Mouse (Mus musculus): ENCODE measurements around the gene Dpp6. TPM values are rescaled to one million over a fixed set of nuclear protein-coding genes. Genes with fewer than 3 reads are reported as not detected.

Dpp6 gene
- polyA plus RNA-seq, 1 experiment from 2014 or later, result 3.7 TPM

- no peaks in the 10 kb centered on the region for H3K36me3 ChIP-seq
- no peaks in the 10 kb centered on the region for H3K27me3 ChIP-seq
- 83% methylated on average over 3 of the region's 3 CpGs for WGBS
- H3K27ac ChIP-seq, result no peak overlapping the region
- no peak for ATAC-seq (ENCODE audit: low FRiP score, low read depth)
- no peak overlapping the region for H3K9ac ChIP-seq
- H3K9me3 ChIP-seq, result no peaks in the 10 kb centered on the region
- no peaks in the 10 kb centered on the region for H3K4me1 ChIP-seq
- H3K4me3 ChIP-seq, result no peak overlapping the region
- H3K4me2 ChIP-seq (replicated peaks), result no peak overlapping the region
Measured at GRCm38 (mm10) chr5:27375841-27376240, 558.8 kb downstream of the Dpp6 start.

- no peak overlapping the region for H3K9ac ChIP-seq
- 83% methylated on average over 4 of the region's 4 CpGs for WGBS
- no peaks in the 10 kb centered on the region for H3K36me3 ChIP-seq
- H3K9me3 ChIP-seq, result no peaks in the 10 kb centered on the region
- ATAC-seq (ENCODE audit: low FRiP score, low read depth), result no peak
- H3K27ac ChIP-seq, result no peak overlapping the region
- no peaks in the 10 kb centered on the region for H3K27me3 ChIP-seq
- H3K4me3 ChIP-seq, result no peak overlapping the region
- H3K4me1 ChIP-seq, result no peaks in the 10 kb centered on the region
- H3K4me2 ChIP-seq (replicated peaks), result no peak overlapping the region
Measured at GRCm38 (mm10) chr5:27380656-27381385, 563.8 kb downstream of the Dpp6 start.

GRCm38 (mm10) chr5:27398371-27398770 lies 581.4 kb downstream of the Dpp6 start:
- H3K27me3 ChIP-seq, result no peaks in the 10 kb centered on the region
- no peak overlapping the region for H3K9ac ChIP-seq
- no peaks in the 10 kb centered on the region for H3K36me3 ChIP-seq
- H3K9me3 ChIP-seq, result no peaks in the 10 kb centered on the region
- no peak overlapping the region for H3K4me2 ChIP-seq (replicated peaks)
- no peak for ATAC-seq (ENCODE audit: low FRiP score, low read depth)
- no peak overlapping the region for H3K4me3 ChIP-seq
- no peak overlapping the region for H3K27ac ChIP-seq
- H3K4me1 ChIP-seq, result no peaks in the 10 kb centered on the region
- 75% methylated on average over 3 of the region's 3 CpGs for WGBS

- no peak overlapping the region for H3K9ac ChIP-seq
- H3K36me3 ChIP-seq, result no peaks in the 10 kb centered on the region
- H3K27ac ChIP-seq, result no peak overlapping the region
- no peak for ATAC-seq (ENCODE audit: low FRiP score, low read depth)
- H3K27me3 ChIP-seq, result no peaks in the 10 kb centered on the region
- H3K4me3 ChIP-seq, result no peak overlapping the region
- H3K4me1 ChIP-seq, result no peaks in the 10 kb centered on the region
- H3K9me3 ChIP-seq, result no peaks in the 10 kb centered on the region
- no peak overlapping the region for H3K4me2 ChIP-seq (replicated peaks)
Measured at GRCm38 (mm10) chr5:27399111-27399510, 582.1 kb downstream of the Dpp6 start.

- H3K4me3 ChIP-seq, result no peak overlapping the region
- H3K4me1 ChIP-seq, result no peaks in the 10 kb centered on the region
- 100% methylated on average over 1 of the region's 1 CpGs for WGBS
- no peaks in the 10 kb centered on the region for H3K36me3 ChIP-seq
- H3K27me3 ChIP-seq, result no peaks in the 10 kb centered on the region
- H3K9me3 ChIP-seq, result 0 out of 2 replicates have a peak, but pooled peaks cover 3% of the 10 kb centered on the region
- ATAC-seq (ENCODE audit: low FRiP score, low read depth), result no peak
- H3K9ac ChIP-seq, result no peak overlapping the region
- H3K4me2 ChIP-seq (replicated peaks), result no peak overlapping the region
- no peak overlapping the region for H3K27ac ChIP-seq
Measured at GRCm38 (mm10) chr5:27402616-27403015, 585.6 kb downstream of the Dpp6 start.

GRCm38 (mm10) chr5:27408854-27409253 lies 591.9 kb downstream of the Dpp6 start:
- 77% methylated on average over 7 of the region's 7 CpGs for WGBS
- Histone ChIP-seq H3K9me3 (0 out of 2 replicates have a peak, but pooled peaks cover 3% of the 10 kb centered on the region), H3K4me3 (no peak overlapping the region), H3K4me2 (replicated peaks) (no peak overlapping the region), H3K27ac (no peak overlapping the region), H3K4me1 (no peaks in the 10 kb centered on the region), H3K36me3 (no peaks in the 10 kb centered on the region), H3K9ac (no peak overlapping the region), H3K27me3 (no peaks in the 10 kb centered on the region)
- ATAC-seq (ENCODE audit: low FRiP score, low read depth), result no peak

GRCm38 (mm10) chr5:27413023-27413422 lies 596.0 kb downstream of the Dpp6 start:
- Histone ChIP-seq H3K9me3 (no peaks in the 10 kb centered on the region), H3K9ac (no peak overlapping the region), H3K36me3 (no peaks in the 10 kb centered on the region), H3K4me1 (no peaks in the 10 kb centered on the region), H3K27ac (no peak overlapping the region), H3K4me2 (replicated peaks) (no peak overlapping the region), H3K4me3 (no peak overlapping the region), H3K27me3 (no peaks in the 10 kb centered on the region)
- ATAC-seq (ENCODE audit: low FRiP score, low read depth), result no peak
- WGBS, result 65% methylated on average over 3 of the region's 3 CpGs

GRCm38 (mm10) chr5:27415518-27415917 lies 598.5 kb downstream of the Dpp6 start:
- WGBS, result 80% methylated on average over 4 of the region's 4 CpGs
- no peak for ATAC-seq (ENCODE audit: low FRiP score, low read depth)
- Histone ChIP-seq H3K27ac (no peak overlapping the region), H3K4me3 (no peak overlapping the region), H3K4me2 (replicated peaks) (no peak overlapping the region), H3K4me1 (no peaks in the 10 kb centered on the region), H3K9ac (no peak overlapping the region), H3K36me3 (no peaks in the 10 kb centered on the region), H3K27me3 (no peaks in the 10 kb centered on the region), H3K9me3 (no peaks in the 10 kb centered on the region)

GRCm38 (mm10) chr5:27416571-27416970 lies 599.6 kb downstream of the Dpp6 start:
- H3K4me3 ChIP-seq, result no peak overlapping the region
- no peak overlapping the region for H3K9ac ChIP-seq
- no peak overlapping the region for H3K27ac ChIP-seq
- WGBS, result 67% methylated on average over 4 of the region's 4 CpGs
- ATAC-seq (ENCODE audit: low FRiP score, low read depth), result no peak
- H3K36me3 ChIP-seq, result no peaks in the 10 kb centered on the region
- H3K4me2 ChIP-seq (replicated peaks), result no peak overlapping the region
- no peaks in the 10 kb centered on the region for H3K27me3 ChIP-seq
- no peaks in the 10 kb centered on the region for H3K9me3 ChIP-seq
- no peaks in the 10 kb centered on the region for H3K4me1 ChIP-seq

- 46% methylated on average over 7 of the region's 7 CpGs for WGBS
- no peak overlapping the region for H3K9ac ChIP-seq
- no peak for ATAC-seq (ENCODE audit: low FRiP score, low read depth)
Measured at GRCm38 (mm10) chr5:27417398-27417797, 600.4 kb downstream of the Dpp6 start.

GRCm38 (mm10) chr5:27418856-27419255 lies 601.9 kb downstream of the Dpp6 start:
- Histone ChIP-seq H3K27me3 (no peaks in the 10 kb centered on the region), H3K4me2 (replicated peaks) (no peak overlapping the region), H3K36me3 (no peaks in the 10 kb centered on the region), H3K9ac (no peak overlapping the region), H3K4me3 (no peak overlapping the region), H3K9me3 (no peaks in the 10 kb centered on the region), H3K4me1 (no peaks in the 10 kb centered on the region), H3K27ac (no peak overlapping the region)
- no peak for ATAC-seq (ENCODE audit: low FRiP score, low read depth)
- 74% methylated on average over 1 of the region's 1 CpGs for WGBS

More at GRCm38 (mm10) chr5:27417398-27417797, 600.4 kb downstream of the Dpp6 start:
- Histone ChIP-seq H3K36me3 (no peaks in the 10 kb centered on the region), H3K27ac (no peak overlapping the region), H3K4me1 (no peaks in the 10 kb centered on the region), H3K27me3 (no peaks in the 10 kb centered on the region), H3K4me2 (replicated peaks) (no peak overlapping the region), H3K4me3 (no peak overlapping the region), H3K9me3 (no peaks in the 10 kb centered on the region)

GRCm38 (mm10) chr5:27421090-27421635 lies 604.2 kb downstream of the Dpp6 start:
- Histone ChIP-seq H3K4me2 (replicated peaks) (no peak overlapping the region), H3K36me3 (no peaks in the 10 kb centered on the region), H3K4me3 (no peak overlapping the region), H3K4me1 (no peaks in the 10 kb centered on the region), H3K27me3 (no peaks in the 10 kb centered on the region), H3K9me3 (no peaks in the 10 kb centered on the region), H3K27ac (no peak overlapping the region), H3K9ac (no peak overlapping the region)
- ATAC-seq (ENCODE audit: low FRiP score, low read depth), result no peak
- 78% methylated on average over 4 of the region's 4 CpGs for WGBS

GRCm38 (mm10) chr5:27423766-27424165 lies 606.8 kb downstream of the Dpp6 start:
- Histone ChIP-seq H3K9ac (no peak overlapping the region), H3K36me3 (no peaks in the 10 kb centered on the region), H3K4me3 (no peak overlapping the region), H3K27me3 (no peaks in the 10 kb centered on the region), H3K9me3 (no peaks in the 10 kb centered on the region), H3K4me2 (replicated peaks) (no peak overlapping the region), H3K4me1 (no peaks in the 10 kb centered on the region), H3K27ac (no peak overlapping the region)
- ATAC-seq (ENCODE audit: low FRiP score, low read depth), result no peak
- 68% methylated on average over 3 of the region's 3 CpGs for WGBS

Data from limb, embryonic 13.5 days (tissue).